Mouse (Mus musculus): ENCODE results near the gene Prim2.
A peak's percentile ranks its signal among the peaks of the same experiment; 100 is the strongest.

DNA sequence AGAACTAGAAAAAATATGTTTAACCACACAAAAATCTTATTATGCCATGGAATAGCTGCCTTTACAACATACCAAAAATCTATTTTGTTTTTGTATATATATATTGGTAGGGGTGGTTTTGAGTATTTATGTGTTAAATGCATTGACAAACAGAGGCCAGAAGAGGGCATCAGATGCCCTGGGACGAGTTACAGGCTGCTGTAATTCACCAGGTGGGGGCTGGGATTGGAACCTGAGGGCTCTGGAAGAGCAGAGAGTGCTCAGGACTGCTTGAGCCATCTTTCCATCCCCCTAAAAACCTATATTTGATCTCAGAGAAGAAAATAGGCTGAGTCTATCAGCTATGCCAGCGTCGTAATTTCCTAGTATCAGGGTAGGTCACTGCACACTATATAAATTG, 2.9 kb upstream of the Prim2 start:
- TF ChIP-seq CTCF (IDR thresholded peaks at IDR 0.05; ENCODE audit: low read depth, low read length) (peak; percentile 47), POLR2A (IDR thresholded peaks at IDR 0.05; ENCODE audit: insufficient read depth, low read length) (no peak), EP300 (IDR thresholded peaks at IDR 0.05; ENCODE audit: insufficient read depth, low read depth, low read length) (no peak)

Data from ES-Bruce4 (cell line).